Mouse (Mus musculus): Measurements from ENCODE around the gene Pcp4.

GRCm38 (mm10) chr16:96433266-96433665, 34.1 kb upstream of the Pcp4 start:
- TF ChIP-seq TAL1 (IDR thresholded peaks at IDR 0.05; ENCODE audit: low read length): no peak
- no peak for TF ChIP-seq GATA1 (IDR thresholded peaks at IDR 0.05; ENCODE audit: low read length)

Data from erythroblast, embryonic 14.5 days (primary cell).